Mouse (Mus musculus): Measurements from ENCODE around the gene Pou3f3.

The Pou3f3 gene

GRCm38 (mm10) chr1:42695578-42695915 lies at the start of gene Pou3f3:
Gene Pou3f3, plus strand, starts transcription at chr1:42695768.
- CTCF ChIA-PET, result no interaction called here

GRCm38 (mm10) chr1:42648366-42648935 lies 47.1 kb upstream of the Pou3f3 start:
- CTCF ChIA-PET, result no interaction called here

GRCm38 (mm10) chr1:42651461-42651860 lies 44.1 kb upstream of the Pou3f3 start:
- CTCF ChIA-PET, result no interaction called here

GRCm38 (mm10) chr1:42667546-42667945 lies 28.0 kb upstream of the Pou3f3 start:
- CTCF ChIA-PET, result interaction anchor here (0.9 kb wide), 1 partner anchor 60 kb away, joined by 3 read pairs; no protein-coding TSS in a partner anchor

GRCm38 (mm10) chr1:42680673-42681072 lies 14.9 kb upstream of the Pou3f3 start:
- CTCF ChIA-PET, result no interaction called here

- CTCF ChIA-PET, result no interaction called here
Measured at GRCm38 (mm10) chr1:42681762-42682161, 13.8 kb upstream of the Pou3f3 start.

- CTCF ChIA-PET, result no interaction called here
Measured at GRCm38 (mm10) chr1:42683861-42684260, 11.7 kb upstream of the Pou3f3 start.

- CTCF ChIA-PET, result no interaction called here
Measured at GRCm38 (mm10) chr1:42684345-42684744, 11.2 kb upstream of the Pou3f3 start.

- CTCF ChIA-PET, result interaction anchor here (0.8 kb wide), 1 partner anchor 1153 kb away, joined by 5 read pairs; no protein-coding TSS in a partner anchor
Measured at GRCm38 (mm10) chr1:42684783-42685182, 10.8 kb upstream of the Pou3f3 start.

GRCm38 (mm10) chr1:42685321-42685960 lies 10.1 kb upstream of the Pou3f3 start:
- CTCF ChIA-PET, result interaction anchor here (0.8 kb wide), 1 partner anchor 1152 kb away, joined by 5 read pairs; no protein-coding TSS in a partner anchor

- CTCF ChIA-PET, result no interaction called here
Measured at GRCm38 (mm10) chr1:42686194-42687131, 9.1 kb upstream of the Pou3f3 start.

- CTCF ChIA-PET, result no interaction called here
Measured at GRCm38 (mm10) chr1:42687271-42687670, 8.3 kb upstream of the Pou3f3 start.

GRCm38 (mm10) chr1:42687756-42688540 lies 7.6 kb upstream of the Pou3f3 start:
- CTCF ChIA-PET, result no interaction called here

GRCm38 (mm10) chr1:42688541-42689125 lies 6.9 kb upstream of the Pou3f3 start:
- CTCF ChIA-PET, result no interaction called here

GRCm38 (mm10) chr1:42690024-42690575 lies 5.5 kb upstream of the Pou3f3 start:
- CTCF ChIA-PET, result no interaction called here

GRCm38 (mm10) chr1:42691202-42692170 lies 4.1 kb upstream of the Pou3f3 start:
- CTCF ChIA-PET, result no interaction called here

- CTCF ChIA-PET, result no interaction called here
Measured at GRCm38 (mm10) chr1:42692221-42692620, 3.3 kb upstream of the Pou3f3 start.

- CTCF ChIA-PET, result interaction anchor here (0.5 kb wide), 1 partner anchor 12 kb away, joined by 4 read pairs; no protein-coding TSS in a partner anchor
Measured at GRCm38 (mm10) chr1:42693101-42693715, 2.4 kb upstream of the Pou3f3 start.

- CTCF ChIA-PET, result no interaction called here
Measured at GRCm38 (mm10) chr1:42693852-42694251, 1.7 kb upstream of the Pou3f3 start.

- CTCF ChIA-PET, result no interaction called here
Measured at GRCm38 (mm10) chr1:42694290-42694664, 1.3 kb upstream of the Pou3f3 start.
